Mouse (Mus musculus) kidney, embryonic 15.5 days (tissue): ENCODE data around the gene Gm5485. TPM values are rescaled to one million over a fixed set of nuclear protein-coding genes. Genes with fewer than 3 reads are reported as not detected.

Experiments used
- ATAC-seq: fragments of 200-750 bp; cut with Nextera tagmentation; replicated peaks from 2 replicates; pipeline ENCODE4 v1.8.0; 2017; ENCODE audit warnings: moderate TSS enrichment; ENCODE audit not compliant: low FRiP score
- H3K27ac ChIP-seq: fragments of 300-500 bp; sonication (generic); 2 replicates; pipeline ENCODE4 v1.5.1; 2015; ENCODE audit warnings: mild to moderate bottlenecking, inconsistent platforms
- H3K27me3 ChIP-seq: fragments of 300-500 bp; sonication (generic); 2 replicates; pipeline ENCODE4 v1.6.1; 2015; ENCODE audit warnings: inconsistent platforms
- H3K36me3 ChIP-seq: fragments of 300-500 bp; sonication (generic); 2 replicates; pipeline ENCODE4 v1.6.1; 2015; ENCODE audit warnings: inconsistent platforms
- H3K4me1 ChIP-seq: fragments of 300-500 bp; sonication (generic); 2 replicates; pipeline ENCODE4 v1.6.1; 2015; ENCODE audit warnings: inconsistent platforms
- H3K4me2 ChIP-seq: fragments of 300-500 bp; sonication (generic); 2 replicates; pipeline ENCODE4 v1.6.1; 2015; ENCODE audit warnings: moderate library complexity, mild to moderate bottlenecking, inconsistent platforms
- H3K4me3 ChIP-seq: fragments of 300-500 bp; sonication (generic); replicated peaks from 2 replicates; pipeline ENCODE4 v1.5.1; 2015; ENCODE audit warnings: mild to moderate bottlenecking, inconsistent platforms
- H3K9ac ChIP-seq: fragments of 300-500 bp; sonication (generic); 2 replicates; pipeline ENCODE4 v1.6.1; 2015; ENCODE audit warnings: mild to moderate bottlenecking, inconsistent platforms
- H3K9me3 ChIP-seq: fragments of 300-500 bp; sonication (generic); replicated peaks from 2 replicates; pipeline ENCODE4 v1.6.1; 2016; ENCODE audit warnings: inconsistent platforms
- WGBS: fragments of 180-500 bp; shearing (Covaris S2); methylation state at CpG from one replicate; pipeline ENCODE4 v1.1.7; 2015; ENCODE audit warnings: mixed read lengths; 5-methylcytosine and 5-hydroxymethylcytosine counted together
- polyA plus RNA-seq: library from polyadenylated mRNA; unstranded; fragments of >200 nt; fragmentation: Nextera tagmentation; extraction: Ambion mirVana; gene quantifications from 2 replicates; pipeline ENCODE4 v1.2.1, GENCODE M21; 2015

Gm5485 gene
- polyA plus RNA-seq: not detected in 2 replicates

- ATAC-seq: no peak
- Histone ChIP-seq H3K27ac (no peak within 1 kb of the TSS), H3K27me3 (peaks cover 3% of the 10 kb centered on the region; the same call in 1 of the 2 replicates), H3K9ac (no peak within 1 kb of the TSS), H3K4me1 (peaks cover 11% of the 10 kb centered on the region; the same call in 1 of the 2 replicates), H3K4me2 (no peak within 1 kb of the TSS), H3K9me3 (no peaks in the 10 kb centered on the region), H3K36me3 (no peaks in the 10 kb centered on the region), H3K4me3 (no peak within 1 kb of the TSS)
- WGBS: 71% methylated on average over 1 of the region's 1 CpGs
Observed at GRCm38 (mm10) chr16:48412246-48412645, at the start of gene Gm5485. Gm5485 (minus strand) TSS chr16:48412416.

- 50% methylated on average over 3 of the region's 3 CpGs for WGBS
- ATAC-seq: no peak
- no peak overlapping the region for H3K4me3 ChIP-seq
- H3K9me3 ChIP-seq: no peaks in the 10 kb centered on the region
- H3K4me1 ChIP-seq: no peaks in the 10 kb centered on the region
- H3K27me3 ChIP-seq: no peaks in the 10 kb centered on the region
- H3K4me2 ChIP-seq: no peak overlapping the region
- no peaks in the 10 kb centered on the region for H3K36me3 ChIP-seq
- H3K9ac ChIP-seq: no peak overlapping the region
- no peak overlapping the region for H3K27ac ChIP-seq
Observed at GRCm38 (mm10) chr16:48453264-48453663, 41.0 kb upstream of the Gm5485 start.

DNA sequence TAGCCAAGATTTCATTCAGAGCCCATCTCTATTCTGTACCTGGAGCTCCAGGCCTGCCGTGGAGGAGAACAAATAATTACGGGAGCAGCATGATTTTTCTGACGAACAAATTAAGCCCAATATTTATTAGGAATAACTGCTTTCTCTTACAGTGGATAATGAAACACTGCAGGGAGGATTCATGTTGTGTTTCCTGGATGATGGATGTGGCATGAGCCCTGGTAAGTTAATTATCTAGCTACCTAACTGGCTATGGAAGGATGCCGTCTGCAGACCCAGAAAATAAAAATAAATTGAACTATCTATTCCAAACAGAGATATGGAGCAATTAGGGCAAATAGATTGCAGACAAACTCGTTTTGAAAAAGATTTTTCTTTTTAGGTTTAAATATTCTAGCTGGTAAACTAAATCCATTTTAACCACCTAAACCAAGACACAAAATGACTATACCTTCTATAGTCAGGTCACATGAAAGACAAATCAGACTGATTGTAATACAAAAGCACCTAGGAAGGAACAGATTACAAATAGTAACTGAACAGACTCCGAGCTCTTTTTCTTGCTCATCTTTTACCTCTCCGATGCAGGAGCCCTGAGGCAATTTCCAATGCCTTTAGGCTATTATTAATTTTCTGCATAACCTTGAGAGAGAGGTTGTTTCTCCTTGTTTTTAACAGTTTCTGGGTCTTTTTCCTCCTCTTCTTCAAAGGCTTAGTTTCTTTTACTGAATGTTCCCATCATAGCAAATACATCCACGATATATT, 34.1 kb upstream of the Gm5485 start:
- Histone ChIP-seq H3K4me3 (no peak overlapping the region), H3K27ac (no peak overlapping the region), H3K4me1 (no peaks in the 10 kb centered on the region), H3K4me2 (no peak overlapping the region), H3K27me3 (no peaks in the 10 kb centered on the region), H3K9ac (no peak overlapping the region), H3K9me3 (no peaks in the 10 kb centered on the region), H3K36me3 (no peaks in the 10 kb centered on the region)
- WGBS: 78% methylated on average over 8 of the region's 8 CpGs
- no peak for ATAC-seq

DNA sequence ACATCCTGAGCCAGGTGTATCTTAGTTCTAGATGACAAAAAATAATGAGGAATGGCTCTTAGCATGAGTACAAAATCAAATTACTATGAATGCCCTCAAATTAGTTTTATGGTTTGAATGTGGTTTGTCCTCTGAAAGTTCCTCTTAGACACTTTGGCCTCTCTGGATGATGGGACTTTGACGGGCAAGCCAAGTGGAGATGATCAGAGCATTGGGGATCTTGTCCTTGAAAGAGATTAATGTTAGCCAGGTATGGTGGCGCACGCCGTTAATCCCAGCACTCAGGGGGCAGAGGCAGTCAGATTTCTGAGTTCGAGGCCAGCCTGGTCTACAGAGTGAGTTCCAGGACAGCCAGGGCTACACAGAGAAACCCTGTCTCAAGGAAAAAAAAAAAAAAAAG, 32.4 kb upstream of the Gm5485 start:
- WGBS: 93% methylated on average over 5 of the region's 5 CpGs
- Histone ChIP-seq H3K9me3 (no peaks in the 10 kb centered on the region), H3K27me3 (no peaks in the 10 kb centered on the region), H3K4me3 (no peak overlapping the region), H3K36me3 (no peaks in the 10 kb centered on the region), H3K9ac (no peak overlapping the region), H3K4me1 (no peaks in the 10 kb centered on the region), H3K4me2 (no peak overlapping the region), H3K27ac (no peak overlapping the region)
- no peak for ATAC-seq

DNA sequence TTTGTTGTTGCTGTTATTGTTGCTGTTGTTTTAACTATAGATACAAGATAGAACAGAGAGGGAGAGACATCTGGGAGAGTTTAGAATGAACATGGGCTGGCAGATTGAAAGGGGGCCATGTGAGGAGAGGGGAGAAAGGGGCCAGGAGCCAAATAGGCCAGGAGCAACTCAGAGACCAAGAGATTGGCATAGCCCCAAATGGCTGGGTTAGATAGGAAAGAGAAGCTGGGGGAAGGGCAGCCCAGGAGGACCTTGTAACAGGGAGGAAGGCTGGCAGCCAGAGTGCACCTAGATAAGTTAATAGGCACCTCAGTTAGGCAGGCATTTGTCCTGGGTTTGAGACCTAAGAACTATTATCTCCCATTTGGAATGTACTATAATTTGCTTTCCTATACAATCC, 25.3 kb upstream of the Gm5485 start:
- Histone ChIP-seq H3K4me2 (no peak overlapping the region), H3K36me3 (no peaks in the 10 kb centered on the region), H3K27ac (no peak overlapping the region), H3K4me1 (no peaks in the 10 kb centered on the region), H3K27me3 (no peaks in the 10 kb centered on the region), H3K9ac (no peak overlapping the region), H3K9me3 (no peaks in the 10 kb centered on the region), H3K4me3 (no peak overlapping the region)
- ATAC-seq: no peak

GRCm38 (mm10) chr16:48435454-48435853, 23.2 kb upstream of the Gm5485 start:
- no peak for ATAC-seq
- Histone ChIP-seq H3K27me3 (no peaks in the 10 kb centered on the region), H3K36me3 (no peaks in the 10 kb centered on the region), H3K4me1 (no peaks in the 10 kb centered on the region), H3K4me3 (no peak overlapping the region), H3K9ac (no peak overlapping the region), H3K4me2 (no peak overlapping the region), H3K27ac (no peak overlapping the region), H3K9me3 (no peaks in the 10 kb centered on the region)
- 10% methylated on average over 1 of the region's 1 CpGs for WGBS

- 0 out of 2 replicates have a peak, but pooled peaks cover 3% of the 10 kb centered on the region for H3K27me3 ChIP-seq
- H3K4me3 ChIP-seq: no peak within 1 kb of the TSS
- H3K27ac ChIP-seq: no peak within 1 kb of the TSS
- H3K4me1 ChIP-seq: no peaks in the 10 kb centered on the region
- no peak within 1 kb of the TSS for H3K9ac ChIP-seq
- ATAC-seq: no peak
- H3K9me3 ChIP-seq: no peaks in the 10 kb centered on the region
- no peak within 1 kb of the TSS for H3K4me2 ChIP-seq
- no peaks in the 10 kb centered on the region for H3K36me3 ChIP-seq
- WGBS: 95% methylated on average over 15 of the region's 15 CpGs
Observed at GRCm38 (mm10) chr16:48431027-48431426, 18.8 kb upstream of the Gm5485 start, which contains the start of gene Morc1. Morc1 (plus strand) TSS chr16:48431237.

DNA sequence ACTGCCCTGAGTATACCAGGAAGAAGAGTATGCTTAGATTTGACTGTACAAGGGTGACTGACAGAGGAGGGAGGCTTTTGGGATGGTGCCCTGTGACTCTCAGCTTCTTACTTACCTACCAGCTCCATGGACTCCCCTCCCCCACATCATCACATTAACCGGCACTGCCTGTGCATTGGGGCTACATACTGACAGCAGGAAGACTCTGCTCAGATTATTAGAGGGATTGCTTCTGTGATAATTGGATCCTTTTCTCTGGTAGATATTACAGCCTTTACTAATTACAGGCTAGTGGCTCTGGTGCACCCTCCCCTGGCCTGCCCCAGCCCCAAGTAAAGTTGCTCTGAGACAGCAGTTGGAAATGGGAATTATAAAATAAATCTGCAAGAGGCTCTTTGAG, 17.2 kb upstream of the Gm5485 start:
- 0 out of 2 replicates have a peak, but pooled peaks cover 3% of the 10 kb centered on the region for H3K27me3 ChIP-seq
- 48% methylated on average over 1 of the region's 1 CpGs for WGBS
- no peaks in the 10 kb centered on the region for H3K9me3 ChIP-seq
- no peaks in the 10 kb centered on the region for H3K36me3 ChIP-seq
- H3K4me2 ChIP-seq: no peak overlapping the region
- no peak overlapping the region for H3K27ac ChIP-seq
- H3K9ac ChIP-seq: no peak overlapping the region
- no peaks in the 10 kb centered on the region for H3K4me1 ChIP-seq
- H3K4me3 ChIP-seq: no peak overlapping the region
- ATAC-seq: no peak

DNA sequence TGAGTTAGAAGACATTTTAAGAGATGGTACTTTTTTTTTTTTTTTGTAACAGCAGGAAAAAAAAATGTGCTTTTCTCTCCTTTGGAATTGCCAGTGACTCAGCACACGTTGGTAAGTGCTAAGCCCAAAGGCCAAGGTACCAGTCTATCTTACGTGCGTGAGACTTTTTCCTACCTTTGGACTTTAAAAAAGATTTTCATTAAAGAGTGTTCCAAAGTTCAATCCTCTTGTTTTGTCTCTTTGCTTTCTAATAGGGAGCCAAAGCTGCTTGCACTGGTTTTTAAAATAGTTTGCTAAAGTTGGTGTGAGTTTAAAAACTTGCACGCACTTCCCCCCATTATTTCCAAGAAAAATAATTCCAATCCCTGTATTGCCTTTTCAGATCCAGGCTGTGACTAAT, 11.9 kb upstream of the Gm5485 start:
- ATAC-seq: no peak

DNA sequence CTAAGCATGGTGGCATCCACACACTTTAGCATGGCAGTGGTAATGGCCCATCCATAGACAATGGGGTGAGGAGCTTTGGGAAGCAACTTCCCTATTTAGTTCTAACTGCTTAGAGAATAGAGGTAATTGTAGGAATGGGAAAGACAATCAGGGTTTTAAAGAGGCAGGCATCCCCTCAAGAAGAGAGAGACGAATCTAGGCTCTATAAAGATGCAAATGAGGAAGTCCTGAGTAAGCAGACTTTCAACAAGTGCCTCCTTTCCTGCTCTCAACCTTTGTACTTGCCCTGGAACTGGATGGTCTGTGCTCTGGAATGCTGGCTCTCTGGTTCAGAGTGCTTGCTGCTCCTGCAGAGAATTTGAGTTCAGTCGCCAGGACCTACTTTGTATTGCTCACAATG, 10.3 kb upstream of the Gm5485 start:
- ATAC-seq: no peak
- Histone ChIP-seq H3K27me3 (no peaks in the 10 kb centered on the region), H3K36me3 (no peaks in the 10 kb centered on the region), H3K9ac (no peak overlapping the region), H3K9me3 (no peaks in the 10 kb centered on the region), H3K4me3 (no peak overlapping the region), H3K27ac (no peak overlapping the region), H3K4me1 (no peaks in the 10 kb centered on the region), H3K4me2 (no peak overlapping the region)
- WGBS: 23% methylated on average over 2 of the region's 2 CpGs

More for the DNA sequence above, 11.9 kb upstream of the Gm5485 start:
- Histone ChIP-seq H3K4me3 (no peak overlapping the region), H3K27me3 (0 out of 2 replicates have a peak, but pooled peaks cover 3% of the 10 kb centered on the region), H3K9me3 (no peaks in the 10 kb centered on the region), H3K4me1 (no peaks in the 10 kb centered on the region), H3K4me2 (no peak overlapping the region), H3K9ac (no peak overlapping the region), H3K27ac (no peak overlapping the region), H3K36me3 (no peaks in the 10 kb centered on the region)
- 85% methylated on average over 4 of the region's 4 CpGs for WGBS

- H3K9me3 ChIP-seq: no peaks in the 10 kb centered on the region
- no peaks in the 10 kb centered on the region for H3K36me3 ChIP-seq
- H3K4me1 ChIP-seq: no peaks in the 10 kb centered on the region
- no peak for ATAC-seq
- peaks cover 3% of the 10 kb centered on the region; the same call in 1 of the 2 replicates for H3K27me3 ChIP-seq
- H3K9ac ChIP-seq: no peak overlapping the region
- no peak overlapping the region for H3K4me2 ChIP-seq
- no peak overlapping the region for H3K4me3 ChIP-seq
- whole genome bisulfite sequencing: 52% methylated on average over 2 of the region's 2 CpGs
- H3K27ac ChIP-seq: no peak overlapping the region
Observed at GRCm38 (mm10) chr16:48419035-48419434, 6.8 kb upstream of the Gm5485 start.

DNA sequence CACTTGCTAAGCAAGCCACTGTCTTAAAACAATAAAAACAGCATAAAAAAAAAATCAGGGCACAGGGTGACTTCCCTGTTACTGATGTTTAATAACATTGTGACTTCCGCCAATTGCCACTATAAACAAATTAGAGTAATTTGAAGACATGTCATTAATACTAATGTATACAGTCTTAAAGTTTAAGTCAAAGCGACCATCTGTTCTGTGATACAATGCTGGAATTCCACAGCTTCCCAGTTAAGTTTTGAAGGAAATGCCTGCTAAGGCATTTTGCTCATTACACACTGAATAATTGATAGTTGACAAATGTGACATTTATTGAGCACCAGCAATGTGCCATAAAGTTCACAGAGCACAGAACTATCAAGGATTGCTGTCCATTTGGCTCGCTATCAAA, 6.3 kb upstream of the Gm5485 start:
- Histone ChIP-seq H3K36me3 (no peaks in the 10 kb centered on the region), H3K4me3 (no peak overlapping the region), H3K9ac (no peak overlapping the region), H3K9me3 (no peaks in the 10 kb centered on the region), H3K4me1 (no peaks in the 10 kb centered on the region), H3K27ac (no peak overlapping the region), H3K27me3 (peaks cover 3% of the 10 kb centered on the region; the same call in 1 of the 2 replicates), H3K4me2 (no peak overlapping the region)
- 40% methylated on average over 3 of the region's 3 CpGs for whole genome bisulfite sequencing
- no peak for ATAC-seq

GRCm38 (mm10) chr16:48410125-48410524, 2.1 kb downstream of the Gm5485 start:
- H3K27ac ChIP-seq: no peak overlapping the region
- H3K4me1 ChIP-seq: peaks cover 18% of the 10 kb centered on the region; the same call in 1 of the 2 replicates
- 65% methylated on average over 3 of the region's 3 CpGs for WGBS
- no peak overlapping the region for H3K4me2 ChIP-seq
- no peak overlapping the region for H3K4me3 ChIP-seq
- H3K9me3 ChIP-seq: no peaks in the 10 kb centered on the region
- no peaks in the 10 kb centered on the region for H3K36me3 ChIP-seq
- H3K27me3 ChIP-seq: no peaks in the 10 kb centered on the region
- no peak overlapping the region for H3K9ac ChIP-seq
- no peak for ATAC-seq
